Mouse (Mus musculus): ENCODE measurements around the gene Car8.
"Not testable (repeated sequence)": the region's sequence is repeated elsewhere in the genome, so short reads cannot be mapped to it uniquely, and the experiment has no call there.

Gene Car8

DNA sequence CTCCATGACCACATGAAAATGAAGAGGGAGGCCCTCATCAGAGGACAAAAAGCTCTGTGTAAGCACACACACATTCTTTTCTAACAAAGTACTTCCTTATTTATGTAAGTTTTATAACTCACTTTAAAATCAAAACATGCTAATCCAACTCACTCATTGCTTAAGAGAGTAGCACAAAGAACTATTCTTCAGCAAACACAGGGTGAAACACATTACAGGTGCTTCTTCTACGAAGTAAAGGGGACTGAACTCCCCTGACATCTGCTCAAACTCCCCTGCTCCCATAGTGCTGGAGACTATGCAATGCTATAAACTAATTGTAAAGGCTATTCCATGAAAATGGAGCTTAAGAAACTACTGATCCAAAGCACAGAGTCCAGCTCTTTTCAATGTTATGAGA, 35.5 kb downstream of the Car8 start:
- DNase-seq (ENCODE audit: low spot score): no peak

DNA sequence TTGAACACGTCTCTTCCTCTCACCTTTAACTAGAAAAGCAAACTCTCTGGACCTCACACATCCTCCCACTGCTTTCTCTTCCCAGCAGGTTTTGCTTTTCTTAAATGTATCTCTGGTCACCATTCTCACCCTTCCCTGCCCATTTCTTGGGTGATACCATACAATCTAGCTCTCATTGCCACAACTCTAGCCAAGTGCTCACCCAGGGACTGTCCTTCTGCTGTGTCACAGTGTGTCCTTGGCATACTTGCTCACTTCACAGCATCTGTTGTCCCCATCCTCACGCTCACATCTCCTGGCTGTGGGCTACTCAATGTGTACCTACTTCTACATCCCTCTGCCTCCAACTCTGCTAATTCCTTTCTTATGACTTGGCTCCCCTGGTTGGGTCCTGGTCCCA, 37.2 kb downstream of the Car8 start:
- DNase-seq (ENCODE audit: low spot score): no peak

DNA sequence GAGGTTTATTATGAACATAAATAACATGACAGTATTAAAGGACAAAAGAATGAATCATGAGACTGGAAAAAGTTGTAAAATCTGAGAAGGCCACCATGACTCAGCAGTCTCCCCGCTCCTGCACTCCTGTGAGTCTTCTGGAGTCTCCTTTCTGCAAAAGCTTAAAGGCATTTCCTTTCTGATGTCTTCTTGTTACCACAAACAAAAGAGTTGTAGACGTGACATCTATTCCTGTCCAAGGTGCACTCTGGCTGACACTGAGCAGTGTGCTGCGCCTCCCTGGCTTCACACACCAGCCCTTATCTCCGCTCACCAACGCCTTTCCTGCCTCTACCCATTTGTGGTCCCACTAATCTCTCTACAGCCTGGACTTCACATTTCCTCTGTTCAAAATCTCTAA, 38.8 kb downstream of the Car8 start:
- DNase-seq (ENCODE audit: low spot score): no peak

DNA sequence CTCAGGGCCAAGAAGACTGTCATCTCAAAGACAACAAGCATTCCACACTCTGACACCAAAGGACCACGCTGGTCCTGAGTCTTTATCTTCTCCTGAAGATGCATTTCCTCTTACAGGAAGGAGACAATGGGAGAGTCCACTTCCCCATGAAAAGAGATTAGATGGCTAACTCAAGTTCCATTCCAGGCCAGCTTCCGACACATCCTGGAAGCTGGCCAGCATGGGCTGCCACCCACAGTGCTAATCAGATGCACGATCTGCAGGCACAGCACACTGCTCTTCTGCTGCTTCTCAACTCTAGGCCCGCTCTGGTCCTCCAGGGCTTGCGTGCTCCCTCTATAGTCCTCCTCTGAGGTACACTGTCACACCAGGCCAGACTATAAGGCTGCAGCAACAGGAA, 40.8 kb downstream of the Car8 start:
- DNase-seq (ENCODE audit: low spot score): no peak

DNA sequence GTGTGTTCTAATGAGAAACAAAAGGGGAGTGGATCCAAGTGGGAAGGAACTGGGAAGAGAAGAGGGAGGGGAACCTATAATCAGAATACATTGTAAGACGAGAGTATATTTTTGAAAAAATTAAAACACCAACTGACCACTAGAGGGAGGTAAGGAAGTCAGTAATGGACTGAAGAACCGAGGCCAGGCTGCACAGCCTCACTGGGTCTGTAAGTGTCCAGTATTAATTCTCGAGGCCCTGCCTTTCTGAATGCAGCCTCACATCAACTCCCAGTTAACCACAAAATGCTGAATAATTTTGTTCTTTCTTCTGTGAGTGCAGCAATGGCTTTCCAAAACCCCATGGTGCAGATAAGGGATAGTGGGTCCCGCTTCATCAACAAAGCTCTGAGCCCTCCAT, 48.4 kb downstream of the Car8 start:
- DNase-seq (ENCODE audit: low spot score): no peak

DNA sequence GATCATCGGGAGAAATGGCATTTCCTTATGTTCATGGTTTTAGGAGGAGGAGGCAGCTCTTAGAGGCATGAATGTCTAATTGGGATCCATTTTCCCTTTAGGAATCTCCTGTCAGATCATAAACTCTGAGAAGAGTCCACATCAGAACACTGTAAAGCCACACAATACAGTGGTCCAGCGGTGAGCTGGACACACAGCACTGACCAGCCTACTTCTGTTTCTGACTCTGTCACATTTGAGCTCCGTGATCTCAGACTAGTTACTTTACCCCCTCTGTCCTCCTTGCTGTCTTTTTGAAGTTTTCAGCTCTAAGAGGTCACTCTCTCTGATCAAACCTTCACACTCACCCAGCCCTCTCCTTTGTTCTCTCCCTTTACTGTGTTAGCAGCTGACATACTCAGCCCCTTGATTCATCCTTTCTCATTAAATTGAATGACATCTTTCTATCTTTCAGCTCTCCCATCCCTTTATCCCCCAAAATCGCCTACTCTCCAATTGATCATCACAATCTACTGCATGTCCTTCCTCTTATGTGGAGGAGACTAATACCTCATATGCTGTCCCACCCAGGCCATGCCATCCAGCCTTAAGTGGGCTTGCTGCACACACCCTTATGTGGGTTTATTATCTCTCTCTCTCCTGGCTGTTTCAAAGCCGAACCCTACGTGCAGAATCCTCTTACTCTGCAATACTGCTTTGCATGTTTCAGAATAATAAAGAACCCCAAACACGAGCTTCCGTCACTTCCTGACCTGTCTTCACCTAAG, 51.7 kb downstream of the Car8 start:
- no peak for DNase-seq (ENCODE audit: low spot score)

DNA sequence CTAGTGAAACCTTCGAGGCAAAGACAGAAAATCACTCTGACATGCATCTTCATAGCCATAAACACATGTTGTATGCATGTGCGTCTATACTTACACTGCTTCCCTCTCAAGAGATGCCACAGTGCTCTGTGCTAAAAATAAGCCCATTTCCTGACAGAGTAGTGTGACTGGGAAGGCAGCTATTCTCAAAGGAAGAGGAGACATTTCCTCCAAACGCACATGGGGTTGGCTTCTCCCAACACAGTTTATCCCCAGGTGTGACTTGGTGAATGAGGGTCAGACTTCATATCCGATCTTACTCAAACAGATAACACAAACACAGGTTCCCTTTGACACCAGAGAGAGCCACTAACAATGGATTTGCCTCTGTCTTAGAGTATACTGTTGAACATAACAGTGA, 58.3 kb downstream of the Car8 start:
- no peak for DNase-seq (ENCODE audit: low spot score)

DNA sequence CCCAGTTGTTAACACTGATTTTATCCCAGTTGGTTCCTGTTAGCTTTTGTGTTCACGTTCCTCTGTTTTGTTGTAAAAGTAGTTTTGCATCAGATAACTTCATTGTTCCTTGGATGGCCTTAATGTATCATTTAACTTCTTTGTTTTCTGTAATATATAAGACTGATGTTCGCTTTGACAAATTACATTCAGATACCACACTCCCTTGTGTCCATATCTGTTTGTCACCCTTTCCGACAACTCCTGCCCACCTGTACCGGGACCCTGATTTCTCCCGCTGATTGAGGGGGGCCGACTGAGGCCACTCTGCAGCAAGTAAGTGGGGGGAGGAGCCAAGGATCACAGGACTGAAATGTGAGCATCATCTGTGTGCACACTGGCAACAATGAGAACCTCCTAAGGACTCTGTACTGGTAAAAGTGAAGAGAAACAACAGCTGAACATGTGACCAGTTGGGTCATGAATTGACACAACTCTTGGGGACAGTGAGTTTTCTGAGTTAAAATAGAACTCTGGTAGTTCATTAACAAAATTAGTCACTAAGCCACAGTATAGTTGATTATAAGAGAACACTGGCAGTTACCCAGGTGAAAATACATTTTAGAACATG, 84.1 kb downstream of the Car8 start:
- DNase-seq (ENCODE audit: low spot score): no peak

DNA sequence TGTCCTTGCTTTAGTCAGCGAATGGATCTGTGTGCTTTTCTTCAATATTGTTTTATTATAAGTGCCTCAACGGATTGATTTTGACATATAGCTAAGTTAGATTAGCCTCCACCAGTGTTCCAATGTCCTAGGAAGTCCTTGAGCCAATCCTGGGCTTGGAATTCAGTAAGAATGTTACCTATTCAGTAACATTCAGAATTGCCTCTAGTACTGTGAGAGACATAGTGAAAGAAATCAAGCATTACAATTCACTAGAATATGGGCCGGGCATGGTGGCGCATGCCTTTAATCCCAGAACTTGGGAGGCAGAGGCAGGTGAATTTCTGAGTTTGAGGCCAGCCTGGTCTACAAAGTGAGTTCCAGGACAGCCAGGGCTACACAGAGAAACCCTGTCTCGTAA, 84.9 kb downstream of the Car8 start:
- not testable (repeated sequence) for DNase-seq (ENCODE audit: low spot score)

DNA sequence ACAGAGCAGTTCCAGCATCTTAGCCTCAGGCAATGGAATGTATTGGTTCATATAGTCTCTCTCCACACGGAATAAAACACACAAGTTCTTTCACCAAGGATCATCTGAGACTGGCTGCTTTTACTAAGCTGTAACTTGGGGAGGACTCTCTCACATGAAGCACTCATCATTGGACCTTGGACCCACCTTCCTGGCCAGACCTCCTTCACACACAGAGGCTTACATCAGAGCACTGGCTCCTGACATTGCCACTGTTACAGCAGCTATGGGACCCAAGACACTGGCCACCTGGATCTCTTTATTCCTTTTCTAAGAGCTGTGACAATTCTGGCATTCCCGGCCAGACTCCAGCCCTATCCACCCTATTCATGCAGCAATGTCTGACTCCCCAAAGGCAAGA, 101.4 kb downstream of the Car8 start:
- DNase-seq (ENCODE audit: low spot score): no peak

DNA sequence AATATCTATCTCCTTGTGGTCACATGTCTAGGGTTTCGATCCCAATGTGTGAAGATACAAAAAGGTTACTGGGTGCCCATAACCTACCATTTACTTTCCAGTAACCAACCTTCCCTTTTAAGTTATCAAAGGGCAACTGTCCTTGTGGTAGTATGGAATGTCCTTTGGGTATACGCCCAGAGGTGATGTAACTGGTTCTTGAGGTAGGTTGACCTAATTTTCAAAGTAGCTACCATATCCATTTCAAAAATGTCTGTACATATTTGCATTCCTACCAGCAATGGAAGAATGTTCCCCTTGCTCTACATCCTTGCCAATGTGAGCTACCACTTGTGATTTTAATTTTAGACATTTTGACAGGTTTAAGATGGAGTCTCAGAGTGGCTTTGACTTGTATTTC, 106.8 kb downstream of the Car8 start:
- DNase-seq (ENCODE audit: low spot score): no peak

DNA sequence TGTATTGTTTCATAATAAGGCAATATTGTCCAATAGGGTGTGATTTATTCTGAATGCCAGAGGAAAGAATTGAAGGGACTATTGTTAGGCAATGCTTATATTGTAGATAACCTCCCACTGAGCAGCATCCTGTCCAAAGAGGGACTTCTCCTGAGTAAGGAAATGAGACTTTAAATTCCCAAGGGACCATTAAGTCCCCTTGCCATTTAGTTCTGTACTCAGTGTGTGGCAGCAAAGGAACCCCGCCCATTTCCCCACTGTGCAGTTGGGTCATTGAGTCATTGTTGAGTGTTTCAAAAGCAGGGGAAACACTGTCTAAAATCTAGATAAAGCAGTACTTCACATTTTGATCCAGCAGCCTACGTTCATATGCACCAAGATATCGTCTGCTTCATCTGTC, 125.3 kb downstream of the Car8 start:
- no peak for DNase-seq (ENCODE audit: low spot score)

DNA sequence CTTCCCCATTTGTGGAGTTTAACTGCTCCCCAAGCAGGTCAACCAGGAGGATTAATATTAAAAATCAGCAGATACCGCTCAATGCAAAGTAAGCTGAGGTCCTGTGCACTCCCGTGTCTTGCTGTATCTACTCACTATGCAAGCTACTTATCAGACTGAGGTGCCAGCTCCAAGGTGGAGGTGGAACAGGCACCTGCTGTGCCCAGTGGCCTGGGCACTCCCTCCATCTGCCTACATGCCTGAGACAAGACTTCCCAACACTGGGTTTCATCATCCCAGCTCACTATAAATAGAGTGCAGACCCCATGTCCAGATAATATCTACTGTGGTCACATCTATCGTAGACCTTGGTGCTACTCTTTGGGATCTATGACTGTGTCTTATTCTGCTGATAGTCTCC, 127.0 kb downstream of the Car8 start:
- DNase-seq (ENCODE audit: low spot score): no peak

DNA sequence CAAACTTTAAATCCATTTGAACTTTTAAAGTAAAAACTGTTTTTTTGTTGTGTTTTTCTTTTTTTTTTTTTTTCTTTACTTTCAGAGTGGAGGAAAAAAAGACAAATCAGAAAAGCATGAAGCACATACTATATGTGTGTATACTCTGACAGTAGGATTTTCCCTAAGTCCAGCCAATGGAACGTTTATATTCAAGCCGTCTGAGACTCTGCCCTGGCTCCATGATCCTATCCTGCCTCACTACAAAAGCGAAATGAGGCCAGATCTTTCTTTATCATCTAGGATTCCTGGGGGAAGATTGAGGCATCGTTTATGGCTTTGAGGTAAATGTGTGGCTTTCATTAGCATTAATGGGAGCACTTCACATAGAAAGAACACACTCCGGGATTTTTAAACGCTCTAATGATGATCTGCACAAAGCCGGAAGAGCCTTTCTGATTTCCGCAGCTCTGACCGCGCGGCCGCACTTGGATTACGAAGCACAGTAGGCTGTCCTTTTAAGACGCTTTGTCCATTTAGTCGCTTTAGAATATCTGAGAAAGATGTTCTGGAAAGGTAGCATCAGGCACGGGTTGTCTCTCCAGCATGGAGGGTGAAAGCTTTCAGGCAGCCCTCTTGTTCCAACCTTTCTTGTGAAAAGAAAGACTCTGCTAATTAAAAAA, 128.8 kb downstream of the Car8 start:
- DNase-seq (ENCODE audit: low spot score): no peak

DNA sequence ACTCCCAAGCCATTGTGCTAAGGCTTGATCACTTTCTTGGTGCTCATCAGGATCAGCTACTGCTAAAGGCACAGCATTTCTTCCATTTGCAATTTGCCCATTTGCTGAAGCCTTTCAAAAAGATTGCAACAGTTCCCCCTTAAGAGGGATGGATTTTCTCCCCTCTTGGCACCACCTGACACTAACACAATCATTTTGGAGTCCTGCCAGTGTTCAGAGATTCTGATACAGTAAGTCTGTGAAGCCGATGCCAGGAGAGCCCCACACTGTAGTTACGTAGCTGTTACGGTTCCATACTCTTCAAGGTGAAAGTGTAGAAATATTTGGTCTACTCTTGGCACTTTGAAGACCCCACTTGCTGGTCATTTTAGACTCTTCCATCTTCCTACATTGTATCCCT, 137.4 kb downstream of the Car8 start:
- DNase-seq (ENCODE audit: low spot score): no peak

DNA sequence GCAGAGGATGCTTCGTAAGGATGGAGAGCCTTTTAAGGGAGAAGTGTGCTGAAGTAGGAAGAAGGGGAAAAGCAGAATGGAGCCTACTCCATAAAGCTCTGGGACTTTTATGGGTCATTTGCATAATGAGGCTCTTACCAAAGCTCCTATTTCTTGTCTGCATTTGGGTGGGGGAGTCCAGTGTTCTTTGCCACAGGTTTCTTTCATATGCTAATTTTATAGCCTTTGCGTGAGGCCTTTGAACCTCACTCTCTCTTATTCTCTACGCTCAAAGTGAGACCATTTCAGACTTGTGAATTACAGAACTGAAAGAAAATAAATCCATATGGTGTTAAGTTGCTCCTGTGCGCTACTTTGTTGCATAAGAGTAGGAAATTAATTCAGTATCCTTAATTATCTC, 140.8 kb downstream of the Car8 start:
- DNase-seq (ENCODE audit: low spot score): no peak

DNA sequence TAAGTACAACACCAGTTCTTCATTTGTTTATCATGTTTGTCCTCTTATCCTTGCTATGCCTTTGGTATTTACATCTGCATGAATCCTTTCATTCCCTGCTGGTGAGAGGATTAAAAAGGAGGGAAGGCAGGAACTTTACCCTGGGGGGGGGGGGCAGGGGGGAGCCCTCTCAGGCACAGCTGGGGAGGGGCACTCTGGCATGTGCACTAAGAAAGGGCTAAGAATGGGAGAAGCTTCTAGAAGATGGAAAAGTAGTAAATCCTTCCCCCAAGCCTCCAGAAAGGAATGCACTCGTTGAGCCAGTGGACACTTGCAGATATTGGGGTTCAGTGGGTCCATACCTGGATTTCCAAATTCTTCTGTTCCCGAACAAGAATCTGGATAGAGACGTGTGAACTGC, 141.2 kb downstream of the Car8 start:
- no peak for DNase-seq (ENCODE audit: low spot score)

DNA sequence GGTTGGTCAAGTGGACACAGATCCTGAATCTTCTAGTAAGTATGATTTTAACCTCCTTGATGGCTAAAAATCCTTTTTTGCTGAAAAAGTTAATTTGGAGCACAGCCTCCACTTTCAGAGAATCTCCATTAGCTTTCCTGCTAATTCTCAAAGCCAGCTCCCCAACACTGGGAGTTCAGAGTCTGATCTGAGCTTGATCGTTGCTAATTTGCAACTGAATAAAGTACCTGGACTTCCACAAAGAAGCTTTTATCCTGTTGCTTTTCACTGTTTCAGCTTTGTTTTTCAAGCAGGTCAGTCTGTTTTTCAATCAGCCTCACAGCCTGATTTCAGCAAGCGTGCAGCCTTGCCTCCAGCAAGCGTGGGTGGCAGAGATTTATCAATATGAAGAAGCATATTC, 145.3 kb downstream of the Car8 start:
- not testable (repeated sequence) for DNase-seq (ENCODE audit: low spot score)

Measured in ovary, postnatal 10 days (tissue).